Mouse (Mus musculus): Measurements from ENCODE around the gene Ern1.

DNA sequence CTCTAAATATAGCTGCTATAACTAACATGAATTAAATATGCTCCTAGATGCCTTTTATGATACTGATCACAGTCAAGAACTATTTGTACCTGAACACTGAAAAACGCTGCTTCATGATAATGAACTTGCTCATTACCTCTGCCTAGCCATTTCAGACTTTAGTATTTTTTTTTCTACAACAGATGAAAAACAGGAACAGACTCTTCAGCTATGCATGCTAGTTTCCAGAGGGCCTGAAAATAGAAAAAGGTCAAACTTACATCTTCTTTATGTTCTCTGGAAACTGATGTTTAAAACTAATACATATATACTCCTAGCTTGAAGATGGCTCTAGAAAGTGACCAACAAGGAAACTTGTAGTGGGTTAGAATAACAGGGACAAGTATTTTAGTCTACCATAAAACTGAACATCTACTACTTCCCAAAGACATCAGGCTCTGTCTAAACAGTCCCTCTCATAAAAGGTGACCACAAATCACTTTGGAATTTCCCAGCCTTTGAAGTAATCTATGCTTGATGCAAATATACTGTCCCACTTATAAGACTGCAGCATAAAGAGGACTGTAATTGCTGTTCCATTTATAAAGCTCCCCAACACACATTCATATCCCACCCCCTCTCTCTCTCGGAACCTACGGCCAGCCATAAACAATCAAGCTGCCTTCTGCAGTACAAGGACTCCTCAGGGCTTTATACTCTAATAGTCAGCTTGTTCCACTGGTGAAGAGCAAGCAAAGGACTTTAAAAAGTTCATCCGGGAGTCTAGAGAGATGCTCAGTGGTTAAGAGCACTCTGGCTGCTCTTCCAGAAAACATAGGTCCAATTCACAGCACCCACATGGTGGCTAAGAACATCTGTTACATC is 22.7 kb downstream of the Ern1 start:
- TF ChIP-seq CTCF (IDR thresholded peaks at IDR 0.05; ENCODE audit: borderline replicate concordance, control insufficient read depth, extremely low read depth, insufficient read depth, low read length, poor library complexity) (no peak), POLR2A (IDR thresholded peaks at IDR 0.05; ENCODE audit: control insufficient read depth, extremely low read depth, insufficient read depth, low read length, poor library complexity) (no peak)

Data from thymus, adult 2 months (tissue).